Comparison of ENCODE assay signal across 10 mouse cellular contexts in the genomic region with DNA sequence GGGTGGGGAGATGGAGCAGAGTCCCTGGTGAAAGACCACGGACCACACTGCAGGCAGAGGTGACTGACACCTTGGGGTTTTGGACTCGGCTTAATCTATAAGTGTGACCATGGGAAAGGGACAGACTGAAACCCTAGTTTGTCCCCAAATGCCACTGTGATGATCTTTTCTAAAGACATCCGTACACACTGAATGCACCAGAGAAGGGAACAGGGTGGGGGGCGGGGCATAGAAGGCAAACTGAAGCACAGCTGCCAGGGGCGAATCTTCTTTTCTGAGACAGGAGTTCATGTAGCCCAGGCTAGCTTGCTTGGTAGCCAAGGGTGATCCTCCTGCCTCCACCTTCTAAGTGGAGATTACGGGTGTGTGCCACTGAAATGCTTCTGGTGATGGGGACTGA. TPM values are rescaled to one million over a fixed set of nuclear protein-coding genes. Genes with fewer than 3 reads are reported as not detected.
A peak's percentile ranks its signal among the peaks of the same experiment; 100 is the strongest.
DNase-seq lines count a peak whose midpoint lies in the region; ATAC-seq and TF ChIP-seq lines count a peak whose summit lies in the region.
"Had no signal": no experiment of that assay in that cellular context is flagged by ENCODE, and none has a peak within 500 bp of the region (broad histone marks: within the 10 kb centered on the region; RNA-seq: fewer than 3 reads in every experiment).

No protein-coding gene starts in this region.

- no peaks in the 10 kb centered on the region for H3K9me3 ChIP-seq in heart, embryonic 16.5 days (replicated peaks; ENCODE audit: control insufficient read depth, low read length)
- H3K9me3 ChIP-seq in limb, embryonic 14.5 days (ENCODE audit: control insufficient read depth, low read length) = no peaks in the 10 kb centered on the region
- H3K9me3 ChIP-seq: forebrain, embryonic 15.5 days had no signal

- H3K27ac ChIP-seq in heart, embryonic 16.5 days (ENCODE audit: low read length) = peak overlapping the region; percentile 85
- peak overlapping the region; percentile 92 for H3K27ac ChIP-seq in thymus, adult 2 months (ENCODE audit: control insufficient read depth, insufficient read depth, low read length)
- no peak overlapping the region for H3K27ac ChIP-seq in limb, embryonic 14.5 days (replicated peaks; ENCODE audit: low read depth, low read length)
- H3K27ac ChIP-seq: forebrain, embryonic 15.5 days had no signal

- peaks cover 32% of the 10 kb centered on the region for H3K36me3 ChIP-seq in heart, embryonic 16.5 days (ENCODE audit: control insufficient read depth, insufficient read depth)
- H3K36me3 ChIP-seq in thymus, adult 2 months (ENCODE audit: control insufficient read depth, insufficient read depth, low read length) = no peaks in the 10 kb centered on the region
- H3K36me3 ChIP-seq in limb, embryonic 14.5 days (ENCODE audit: control insufficient read depth, insufficient read depth, low read length) = peaks cover 38% of the 10 kb centered on the region

- 0 out of 2 replicates have a peak, but pooled peaks cover 3% of the 10 kb centered on the region for H3K4me1 ChIP-seq in heart, embryonic 16.5 days (ENCODE audit: control insufficient read depth, insufficient read depth, low read length)
- H3K4me1 ChIP-seq in thymus, adult 2 months (replicated peaks; ENCODE audit: control insufficient read depth, insufficient read depth, low read length) = peaks cover 39% of the 10 kb centered on the region
- peaks cover 10% of the 10 kb centered on the region for H3K4me1 ChIP-seq in limb, embryonic 14.5 days (ENCODE audit: control insufficient read depth, insufficient read depth, low read length)
- H3K4me1 ChIP-seq: forebrain, embryonic 15.5 days had no signal

- H3K4me2 ChIP-seq in heart, embryonic 16.5 days (ENCODE audit: low read depth, low read length) = peak overlapping the region; percentile 28
- peak overlapping the region; percentile 13; the same call in 1 of the 2 replicates for H3K4me2 ChIP-seq in limb, embryonic 14.5 days (replicated peaks; ENCODE audit: low read depth, low read length, severe bottlenecking)
- H3K4me2 ChIP-seq: forebrain, embryonic 15.5 days had no signal

- 60% methylated on average over 6 of the region's 6 CpGs for WGBS in heart, embryonic 16.5 days
- 24% methylated on average over 6 of the region's 6 CpGs for WGBS in thymus, adult 2 months
- WGBS in limb, embryonic 14.5 days = 70% methylated on average over 6 of the region's 6 CpGs

- H3K4me3 ChIP-seq in heart, embryonic 16.5 days (ENCODE audit: low read length) = peak overlapping the region; percentile 4; the same call in 1 of the 2 replicates
- peak overlapping the region; percentile 82 for H3K4me3 ChIP-seq in thymus, adult 2 months (ENCODE audit: control insufficient read depth, insufficient read depth, low read length)
- no peak overlapping the region for H3K4me3 ChIP-seq in limb, embryonic 14.5 days (replicated peaks; ENCODE audit: low read length)
- H3K4me3 ChIP-seq: forebrain, embryonic 15.5 days had no signal

- H3K9ac ChIP-seq in heart, embryonic 16.5 days (ENCODE audit: low read length) = peak overlapping the region; percentile 34; the same call in 1 of the 2 replicates
- H3K9ac ChIP-seq in limb, embryonic 14.5 days (ENCODE audit: low read depth, low read length, severe bottlenecking) = peak overlapping the region; percentile 45; the same call in 1 of the 2 replicates
- H3K9ac ChIP-seq: forebrain, embryonic 15.5 days had no signal

- no peak for ATAC-seq in heart, embryonic 16.5 days (replicated peaks; ENCODE audit: extremely low read depth, insufficient read depth, low FRiP score)
- ATAC-seq in limb, embryonic 14.5 days (ENCODE audit: low FRiP score, low read depth) = no peak
- ATAC-seq: forebrain, embryonic 15.5 days had no signal

- DNase-seq in heart, adult 9 months (ENCODE audit: low spot score in 2 of 2) = no peak
- DNase-seq in thymus, adult 2 months = no peak
- no peak for DNase-seq in thymus, postnatal 10 days (ENCODE audit: low spot score in 2 of 2)
- DNase-seq in limb, embryonic 14.5 days (ENCODE audit: low spot score) = no peak
- peak; percentile 46 for DNase-seq in thymus, postnatal 4 days
- no peak for DNase-seq in embryo, embryonic 10.5 days (ENCODE audit: low spot score)
- no peak for DNase-seq in yolk sac, embryonic 10.5 days (ENCODE audit: low spot score)
- DNase-seq: cerebellum, postnatal 14 days had no signal

- no peak for TF ChIP-seq POLR2A in thymus, adult 2 months (IDR thresholded peaks at IDR 0.05; ENCODE audit: control insufficient read depth, extremely low read depth, insufficient read depth, low read length, poor library complexity)
- TF ChIP-seq POLR2A in limb, embryonic 14.5 days (IDR thresholded peaks at IDR 0.05; ENCODE audit: borderline replicate concordance, extremely low read depth, insufficient read depth, insufficient read length) = no peak

- TF ChIP-seq CTCF in thymus, adult 2 months (IDR thresholded peaks at IDR 0.05; ENCODE audit: borderline replicate concordance, control insufficient read depth, extremely low read depth, insufficient read depth, low read length, poor library complexity) = no peak

- no peaks in the 10 kb centered on the region for H3K27me3 ChIP-seq in heart, embryonic 16.5 days (ENCODE audit: control insufficient read depth, insufficient read depth, low read length)
- H3K27me3 ChIP-seq in thymus, adult 2 months (ENCODE audit: control insufficient read depth, insufficient read depth, low read length) = no peaks in the 10 kb centered on the region
- H3K27me3 ChIP-seq in limb, embryonic 14.5 days (ENCODE audit: control insufficient read depth, insufficient read depth, low read length) = no peaks in the 10 kb centered on the region
- H3K27me3 ChIP-seq: forebrain, embryonic 15.5 days had no signal

RNA-seq across cellular contexts. Expression of a gene that starts 39.0 kb away (rescaled TPM):
- polyA plus RNA-seq in heart, embryonic 16.5 days (2015; fragmentation: Nextera tagmentation; extraction: Ambion mirVana) = 72.7 and 105 TPM in 2 replicates
- polyA plus RNA-seq in thymus, adult 2 months (2012; rRNA removed) = 589 and 601 TPM in 2 replicates
- polyA plus RNA-seq in limb, embryonic 14.5 days (2012; rRNA removed) = 29.7 and 31.3 TPM in 2 replicates
- 35.4 and 36.2 TPM in 2 replicates for polyA plus RNA-seq in limb, embryonic 14.5 days (2014; fragmentation: Nextera tagmentation; extraction: Ambion mirVana)
